Mouse (Mus musculus): Measurements from ENCODE around the gene Kif3a. TPM values are rescaled to one million over a fixed set of nuclear protein-coding genes. Genes with fewer than 3 reads are reported as not detected.

Kif3a gene
- polyA plus RNA-seq, 1 experiment from 2014 or later, result 27.4 TPM

DNA sequence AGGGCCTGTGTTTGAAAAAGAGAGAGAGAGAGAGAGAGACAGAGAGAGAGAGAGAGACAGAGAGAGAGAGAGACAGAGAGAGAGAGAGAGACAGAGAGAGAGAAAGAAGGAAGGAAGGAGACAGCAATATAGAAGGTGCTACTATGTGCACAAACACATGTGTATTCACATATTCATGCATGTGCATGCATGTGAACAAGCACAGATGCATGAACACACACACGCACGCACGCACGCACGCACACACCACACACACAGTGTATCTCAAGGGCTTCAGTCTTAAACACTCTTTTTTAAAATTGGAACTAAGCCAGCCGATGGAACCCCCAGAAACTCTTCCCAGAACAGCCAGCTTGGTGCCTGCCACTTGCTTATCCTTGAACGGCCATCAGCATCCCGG is 48.4 kb downstream of the Kif3a start:
- H3K36me3 ChIP-seq (ENCODE audit: control insufficient read depth, insufficient read depth, low read length), result no peaks in the 10 kb centered on the region
- H3K27me3 ChIP-seq (replicated peaks; ENCODE audit: control insufficient read depth, insufficient read depth, low read length), result no peaks in the 10 kb centered on the region
- DNase-seq (ENCODE audit: low spot score), result no peak
- peak overlapping the region; percentile 54 for H3K4me2 ChIP-seq
- H3K4me3 ChIP-seq (ENCODE audit: low read depth, low read length), result 0 out of 2 replicates have a peak overlapping the region, but pooled peaks have one; percentile 7
- H3K27ac ChIP-seq (ENCODE audit: low read depth, low read length), result peak overlapping the region; percentile 64
- H3K9me3 ChIP-seq (ENCODE audit: control insufficient read depth, low read length), result no peaks in the 10 kb centered on the region
- 88% methylated on average over 8 of the region's 8 CpGs for WGBS
- H3K4me1 ChIP-seq (replicated peaks; ENCODE audit: control insufficient read depth, insufficient read depth, low read length), result peaks cover 43% of the 10 kb centered on the region
- no peak for ATAC-seq (replicated peaks; ENCODE audit: low FRiP score)
- H3K9ac ChIP-seq (ENCODE audit: low read depth, low read length), result peak overlapping the region; percentile 48; the same call in 1 of the 2 replicates

DNA sequence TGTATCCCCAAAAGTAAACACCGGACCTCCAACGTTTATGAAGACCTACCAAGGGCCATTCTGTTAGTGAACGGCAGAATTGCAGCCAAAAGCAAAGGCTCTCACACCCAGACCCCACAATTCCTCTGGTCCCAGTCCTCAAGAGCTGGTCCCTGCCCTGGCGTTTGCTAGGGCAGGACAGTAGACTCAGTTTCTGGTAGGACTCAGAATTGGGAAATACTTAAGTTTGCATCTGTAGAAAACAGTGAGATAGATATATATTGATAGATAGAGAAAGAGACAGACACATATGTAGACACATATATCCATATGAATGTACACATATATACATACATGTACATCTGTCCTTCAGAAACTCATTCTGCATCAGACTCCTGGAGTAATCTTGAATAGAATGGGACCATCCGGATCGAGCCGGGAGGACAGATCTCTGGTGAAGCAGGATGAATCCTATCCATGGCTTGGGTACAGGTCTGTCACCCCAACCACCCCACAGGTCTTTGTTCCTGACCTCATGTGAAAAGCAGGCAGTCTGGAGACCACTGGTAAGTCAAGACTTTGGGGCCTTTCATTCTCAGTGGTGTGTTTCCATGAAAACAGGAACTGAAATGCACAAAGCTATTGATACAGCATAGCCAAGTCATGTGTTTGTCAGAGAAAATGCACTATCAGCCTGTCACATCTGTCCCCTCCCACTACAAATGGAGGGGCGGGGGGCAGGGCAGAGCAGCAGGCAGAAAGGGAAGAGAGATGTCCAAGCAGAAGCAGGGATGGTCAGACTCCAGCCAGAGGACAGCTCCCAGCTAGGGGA is 49.8 kb downstream of the Kif3a start:
- Histone ChIP-seq H3K4me3 (ENCODE audit: low read depth, low read length) (peak overlapping the region; percentile 17), H3K36me3 (ENCODE audit: control insufficient read depth, insufficient read depth, low read length) (no peaks in the 10 kb centered on the region), H3K9me3 (ENCODE audit: control insufficient read depth, low read length) (no peaks in the 10 kb centered on the region), H3K27ac (ENCODE audit: low read depth, low read length) (peak overlapping the region; percentile 58), H3K27me3 (replicated peaks; ENCODE audit: control insufficient read depth, insufficient read depth, low read length) (no peaks in the 10 kb centered on the region), H3K9ac (ENCODE audit: low read depth, low read length) (peak overlapping the region; percentile 40), H3K4me2 (peak overlapping the region; percentile 54), H3K4me1 (replicated peaks; ENCODE audit: control insufficient read depth, insufficient read depth, low read length) (peaks cover 53% of the 10 kb centered on the region)
- WGBS, result 64% methylated on average over 8 of the region's 8 CpGs
- ATAC-seq (replicated peaks; ENCODE audit: low FRiP score) (0 out of 2 replicates have a peak, but pooled peaks have one; percentile 37), DNase-seq (ENCODE audit: low spot score) (no peak)

- ATAC-seq (replicated peaks; ENCODE audit: low FRiP score), result no peak
- Histone ChIP-seq H3K27ac (ENCODE audit: low read depth, low read length) (peak overlapping the region; percentile 58; the same call in 1 of the 2 replicates), H3K4me1 (replicated peaks; ENCODE audit: control insufficient read depth, insufficient read depth, low read length) (peaks cover 58% of the 10 kb centered on the region)
Observed at GRCm38 (mm10) chr11:53617562-53618109, 50.5 kb downstream of the Kif3a start.

GRCm38 (mm10) chr11:53618619-53619198 is 51.5 kb downstream of the Kif3a start, which contains the start of gene Il4:
Il4 (minus strand) TSS chr11:53618669.
- WGBS, result 58% methylated on average over 7 of the region's 7 CpGs
- peak within 1 kb of the TSS; percentile 54 for H3K4me2 ChIP-seq
- no peak within 1 kb of the TSS for H3K4me3 ChIP-seq (ENCODE audit: low read depth, low read length)
- DNase-seq (ENCODE audit: low spot score), result no peak
- H3K27me3 ChIP-seq (replicated peaks; ENCODE audit: control insufficient read depth, insufficient read depth, low read length), result no peaks in the 10 kb centered on the region
- peaks cover 58% of the 10 kb centered on the region for H3K4me1 ChIP-seq (replicated peaks; ENCODE audit: control insufficient read depth, insufficient read depth, low read length)
- no peaks in the 10 kb centered on the region for H3K9me3 ChIP-seq (ENCODE audit: control insufficient read depth, low read length)
- H3K36me3 ChIP-seq (ENCODE audit: control insufficient read depth, insufficient read depth, low read length), result no peaks in the 10 kb centered on the region
- no peak within 1 kb of the TSS for H3K9ac ChIP-seq (ENCODE audit: low read depth, low read length)
- ATAC-seq (replicated peaks; ENCODE audit: low FRiP score), result no peak
- H3K27ac ChIP-seq (ENCODE audit: low read depth, low read length), result peak within 1 kb of the TSS; percentile 58; the same call in 1 of the 2 replicates

More at GRCm38 (mm10) chr11:53617562-53618109, 50.5 kb downstream of the Kif3a start:
- DNase-seq (ENCODE audit: low spot score), result no peak
- Histone ChIP-seq H3K4me3 (ENCODE audit: low read depth, low read length) (no peak overlapping the region), H3K36me3 (ENCODE audit: control insufficient read depth, insufficient read depth, low read length) (no peaks in the 10 kb centered on the region), H3K9ac (ENCODE audit: low read depth, low read length) (no peak overlapping the region), H3K9me3 (ENCODE audit: control insufficient read depth, low read length) (no peaks in the 10 kb centered on the region), H3K27me3 (replicated peaks; ENCODE audit: control insufficient read depth, insufficient read depth, low read length) (no peaks in the 10 kb centered on the region), H3K4me2 (peak overlapping the region; percentile 54)
- 51% methylated on average over 4 of the region's 4 CpGs for WGBS

- H3K9ac ChIP-seq (ENCODE audit: low read depth, low read length), result no peak overlapping the region
Observed at GRCm38 (mm10) chr11:53619428-53619827, 52.2 kb downstream of the Kif3a start.

DNA sequence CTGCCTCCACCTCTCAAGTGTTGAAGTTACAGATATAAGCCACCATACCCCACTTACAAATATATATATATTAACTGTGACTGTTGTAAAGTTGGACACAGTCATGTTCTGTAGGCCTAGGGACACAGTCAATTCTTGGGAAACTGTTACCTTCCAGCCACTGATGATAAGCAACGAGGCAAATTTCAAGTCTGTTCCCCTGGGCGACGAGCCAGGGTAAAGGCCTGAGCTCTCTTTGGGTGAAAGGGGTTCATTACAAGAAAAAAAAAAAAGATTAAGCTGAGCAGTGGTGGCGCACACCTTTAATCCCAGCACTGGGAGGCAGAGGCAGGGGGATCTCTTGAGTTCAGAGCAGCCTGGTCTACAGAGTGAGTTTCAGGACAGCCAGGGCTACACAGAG is 52.9 kb downstream of the Kif3a start:
- DNase-seq (ENCODE audit: low spot score) (no peak), ATAC-seq (replicated peaks; ENCODE audit: low FRiP score) (no peak)
- WGBS, result 61% methylated on average over 4 of the region's 4 CpGs
- Histone ChIP-seq H3K4me3 (ENCODE audit: low read depth, low read length) (no peak overlapping the region), H3K36me3 (ENCODE audit: control insufficient read depth, insufficient read depth, low read length) (no peaks in the 10 kb centered on the region), H3K4me1 (replicated peaks; ENCODE audit: control insufficient read depth, insufficient read depth, low read length) (peaks cover 59% of the 10 kb centered on the region), H3K9me3 (ENCODE audit: control insufficient read depth, low read length) (0 out of 2 replicates have a peak, but pooled peaks cover 2% of the 10 kb centered on the region), H3K9ac (ENCODE audit: low read depth, low read length) (no peak overlapping the region), H3K27me3 (replicated peaks; ENCODE audit: control insufficient read depth, insufficient read depth, low read length) (no peaks in the 10 kb centered on the region), H3K4me2 (no peak overlapping the region), H3K27ac (ENCODE audit: low read depth, low read length) (no peak overlapping the region)

More at GRCm38 (mm10) chr11:53619428-53619827, 52.2 kb downstream of the Kif3a start:
- ATAC-seq (replicated peaks; ENCODE audit: low FRiP score), result peak; percentile 79
- no peaks in the 10 kb centered on the region for H3K36me3 ChIP-seq (ENCODE audit: control insufficient read depth, insufficient read depth, low read length)
- DNase-seq (ENCODE audit: low spot score), result no peak
- H3K4me2 ChIP-seq, result no peak overlapping the region
- no peak overlapping the region for H3K4me3 ChIP-seq (ENCODE audit: low read depth, low read length)
- 47% methylated on average over 6 of the region's 6 CpGs for WGBS
- H3K9me3 ChIP-seq (ENCODE audit: control insufficient read depth, low read length), result 0 out of 2 replicates have a peak, but pooled peaks cover 2% of the 10 kb centered on the region
- H3K27ac ChIP-seq (ENCODE audit: low read depth, low read length), result no peak overlapping the region; the same call in 1 of the 2 replicates
- no peaks in the 10 kb centered on the region for H3K27me3 ChIP-seq (replicated peaks; ENCODE audit: control insufficient read depth, insufficient read depth, low read length)
- H3K4me1 ChIP-seq (replicated peaks; ENCODE audit: control insufficient read depth, insufficient read depth, low read length), result peaks cover 56% of the 10 kb centered on the region

- no peak overlapping the region for H3K27ac ChIP-seq (ENCODE audit: low read depth, low read length)
- H3K36me3 ChIP-seq (ENCODE audit: control insufficient read depth, insufficient read depth, low read length), result no peaks in the 10 kb centered on the region
- peaks cover 52% of the 10 kb centered on the region for H3K4me1 ChIP-seq (replicated peaks; ENCODE audit: control insufficient read depth, insufficient read depth, low read length)
- no peak overlapping the region for H3K9ac ChIP-seq (ENCODE audit: low read depth, low read length)
- H3K4me2 ChIP-seq, result no peak overlapping the region
- no peaks in the 10 kb centered on the region for H3K27me3 ChIP-seq (replicated peaks; ENCODE audit: control insufficient read depth, insufficient read depth, low read length)
- 73% methylated on average over 11 of the region's 11 CpGs for WGBS
- 0 out of 2 replicates have a peak, but pooled peaks cover 2% of the 10 kb centered on the region for H3K9me3 ChIP-seq (ENCODE audit: control insufficient read depth, low read length)
- no peak overlapping the region for H3K4me3 ChIP-seq (ENCODE audit: low read depth, low read length)
- ATAC-seq (replicated peaks; ENCODE audit: low FRiP score) (no peak), DNase-seq (ENCODE audit: low spot score) (no peak)
Observed at GRCm38 (mm10) chr11:53621582-53622439, 54.6 kb downstream of the Kif3a start.

DNA sequence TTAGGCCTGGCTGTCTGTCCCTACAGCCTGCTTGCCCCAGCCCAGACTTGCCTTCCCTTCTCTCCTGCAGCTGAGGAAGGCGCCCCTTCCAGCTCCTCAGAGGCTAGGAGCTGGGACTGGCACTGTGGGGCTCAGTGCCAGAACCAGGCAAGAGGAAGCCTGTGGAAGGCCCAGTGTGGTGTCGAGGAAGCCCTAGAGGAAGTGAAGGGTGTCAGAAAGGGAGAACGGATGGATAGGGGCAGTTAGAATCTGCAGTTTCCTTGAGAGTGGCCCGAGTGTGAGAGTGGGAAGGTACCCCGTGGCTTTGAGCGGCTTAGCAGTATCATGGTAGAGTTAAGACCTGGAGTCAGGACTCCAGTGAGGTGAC is 55.2 kb downstream of the Kif3a start:
- 63% methylated on average over 6 of the region's 6 CpGs for WGBS
- peaks cover 51% of the 10 kb centered on the region for H3K4me1 ChIP-seq (replicated peaks; ENCODE audit: control insufficient read depth, insufficient read depth, low read length)
- no peak overlapping the region for H3K4me3 ChIP-seq (ENCODE audit: low read depth, low read length)
- no peak overlapping the region for H3K9ac ChIP-seq (ENCODE audit: low read depth, low read length)
- H3K4me2 ChIP-seq, result no peak overlapping the region
- no peaks in the 10 kb centered on the region for H3K36me3 ChIP-seq (ENCODE audit: control insufficient read depth, insufficient read depth, low read length)
- ATAC-seq (replicated peaks; ENCODE audit: low FRiP score), result no peak
- DNase-seq (ENCODE audit: low spot score), result no peak
- H3K27me3 ChIP-seq (replicated peaks; ENCODE audit: control insufficient read depth, insufficient read depth, low read length), result no peaks in the 10 kb centered on the region
- H3K9me3 ChIP-seq (ENCODE audit: control insufficient read depth, low read length), result 0 out of 2 replicates have a peak, but pooled peaks cover 2% of the 10 kb centered on the region
- no peak overlapping the region; the same call in 1 of the 2 replicates for H3K27ac ChIP-seq (ENCODE audit: low read depth, low read length)
